ENCODE assay signal across 8 mouse cellular contexts in genomic region chr5:121546530-121546895, GRCm38 (mm10). TPM values are rescaled to one million over a fixed set of nuclear protein-coding genes. Genes with fewer than 3 reads are reported as not detected.
A peak's percentile ranks its signal among the peaks of the same experiment; 100 is the strongest.
DNase-seq lines count a peak whose midpoint lies in the region; ATAC-seq and TF ChIP-seq lines count a peak whose summit lies in the region.

No protein-coding gene starts in this region.

- CTCF ChIA-PET in Patski (lab: Charles Lee), result interaction anchor here (0.8 to 2.0 kb wide), 3 partner anchors 16 to 40 kb away, joined by 4 to 10 read pairs (median 4); no protein-coding TSS in a partner anchor

- peaks cover 6 to 22% of the 10 kb centered on the region in 2 experiments for H3K4me1 ChIP-seq in heart, embryonic 14.5 days (ENCODE audit: control insufficient read depth in 2 of 2, insufficient read depth in 2 of 2, low read length in 2 of 2)
- peaks cover 56% of the 10 kb centered on the region for H3K4me1 ChIP-seq in liver, embryonic 15.5 days (replicated peaks)
- H3K4me1 ChIP-seq in thymus, adult 2 months (replicated peaks; ENCODE audit: control insufficient read depth, insufficient read depth, low read length), result peaks cover 10% of the 10 kb centered on the region

- H3K4me2 ChIP-seq in heart, embryonic 14.5 days (ENCODE audit: low read length), result peak overlapping the region; percentile 92
- H3K4me2 ChIP-seq in liver, embryonic 15.5 days, result peak overlapping the region; percentile 77

- peak overlapping the region; percentile 66 to 78 for H3K4me3 ChIP-seq in heart, embryonic 14.5 days (ENCODE audit: control insufficient read depth in 1 of 2, insufficient read depth in 1 of 2, low read depth in 1 of 2, low read length in 2 of 2)
- peak overlapping the region; percentile 97 for H3K4me3 ChIP-seq in liver, embryonic 15.5 days (replicated peaks)
- peak overlapping the region; percentile 98 for H3K4me3 ChIP-seq in thymus, adult 2 months (ENCODE audit: control insufficient read depth, insufficient read depth, low read length)

- DNase-seq in 416B (ENCODE audit: low read depth) (peak; percentile 86), Patski (ENCODE audit: low read depth, low spot score) (no peak)
- peak; percentile 66 for DNase-seq in embryo, embryonic 10.5 days (ENCODE audit: low spot score)
- peak; percentile 69 for DNase-seq in kidney, postnatal 14 days
- DNase-seq in neural tube, embryonic 10.5 days (ENCODE audit: extremely low spot score, low spot score), result peak; percentile 45
- peak; percentile 37 for DNase-seq in thymus, adult 2 months

- peak overlapping the region; percentile 16 to 94; a peak in 3 of 4 replicates for H3K27ac ChIP-seq in heart, embryonic 14.5 days (replicated peaks in 1 of 2; ENCODE audit: control insufficient read depth in 1 of 2, insufficient read depth in 1 of 2, low read depth in 2 of 2, low read length in 2 of 2)
- peak overlapping the region; percentile 92 for H3K27ac ChIP-seq in liver, embryonic 15.5 days (replicated peaks)
- H3K27ac ChIP-seq in thymus, adult 2 months (ENCODE audit: control insufficient read depth, insufficient read depth, low read length), result no peak overlapping the region

- 34% methylated on average over 6 of the region's 6 CpGs for WGBS in heart, embryonic 14.5 days
- 10% methylated on average over 6 of the region's 6 CpGs for WGBS in liver, embryonic 15.5 days (ENCODE audit: insufficient replicate concordance)
- 10% methylated on average over 6 of the region's 6 CpGs for WGBS in thymus, adult 2 months

- ATAC-seq in Patski, result no peak
- ATAC-seq in heart, embryonic 14.5 days (ENCODE audit: insufficient number of reproducible peaks, insufficient read depth, low FRiP score, low read depth), result no peak
- peak; percentile 19; the same call in 1 of the 2 replicates for ATAC-seq in liver, embryonic 15.5 days (ENCODE audit: insufficient read depth)

- in situ Hi-C loops in Patski (cut with MboI; ENCODE audit: low pct_unique_long_range_greater_than_20kb), result no loop called here

- no peaks in the 10 kb centered on the region for H3K36me3 ChIP-seq in heart, embryonic 14.5 days (ENCODE audit: control insufficient read depth, insufficient read depth, low read length)
- H3K36me3 ChIP-seq in liver, embryonic 15.5 days (replicated peaks), result no peaks in the 10 kb centered on the region
- H3K36me3 ChIP-seq in thymus, adult 2 months (ENCODE audit: control insufficient read depth, insufficient read depth, low read length), result no peaks in the 10 kb centered on the region

- H3K27me3 ChIP-seq in Patski, result peaks cover 5% of the 10 kb centered on the region
- H3K27me3 ChIP-seq in heart, embryonic 14.5 days (ENCODE audit: control insufficient read depth, insufficient read depth, low read length), result no peaks in the 10 kb centered on the region
- no peaks in the 10 kb centered on the region for H3K27me3 ChIP-seq in liver, embryonic 15.5 days
- no peaks in the 10 kb centered on the region for H3K27me3 ChIP-seq in thymus, adult 2 months (ENCODE audit: control insufficient read depth, insufficient read depth, low read length)

- POLR2A ChIA-PET in Patski (lab: Charles Lee), result interaction anchor here (0.9 kb wide), 1 partner anchor 73 kb away, joined by 3 read pairs; no protein-coding TSS in a partner anchor

- TF ChIP-seq POLR2A in thymus, adult 2 months (IDR thresholded peaks at IDR 0.05; ENCODE audit: control insufficient read depth, extremely low read depth, insufficient read depth, low read length, poor library complexity), result no peak

- TF ChIP-seq CTCF in Patski (IDR thresholded peaks at IDR 0.05), result peak; percentile 70
- TF ChIP-seq CTCF in thymus, adult 2 months (IDR thresholded peaks at IDR 0.05; ENCODE audit: borderline replicate concordance, control insufficient read depth, extremely low read depth, insufficient read depth, low read length, poor library complexity), result no peak

- peaks cover 5% of the 10 kb centered on the region; the same call in 1 of the 2 replicates for H3K9me3 ChIP-seq in heart, embryonic 14.5 days (ENCODE audit: control insufficient read depth, low read length)
- no peaks in the 10 kb centered on the region for H3K9me3 ChIP-seq in liver, embryonic 15.5 days (replicated peaks)

- peak overlapping the region; percentile 88 for H3K9ac ChIP-seq in heart, embryonic 14.5 days (ENCODE audit: low read length)
- peak overlapping the region; percentile 98 for H3K9ac ChIP-seq in liver, embryonic 15.5 days

RNA-seq across cellular contexts. Expression of gene Mapkapk5, which starts 0.8 kb away (rescaled TPM):
- polyA plus RNA-seq in Patski (2021), result 72.2 TPM
- 37.0 and 43.7 TPM in 2 replicates for polyA plus RNA-seq in heart, embryonic 14.5 days (2014; fragmentation: Nextera tagmentation; extraction: Ambion mirVana)
- 22.9 and 30.0 TPM in 2 replicates for polyA plus RNA-seq in liver, embryonic 15.5 days (2015; fragmentation: Nextera tagmentation; extraction: Ambion mirVana)
- 38.7 and 49.3 TPM in 2 replicates for polyA plus RNA-seq in thymus, adult 2 months (2012; rRNA removed)

RNA-seq across cellular contexts. Expression of gene Adam1a, which starts 1.2 kb away (rescaled TPM):
- 2.5 TPM for polyA plus RNA-seq in Patski (2021)
- polyA plus RNA-seq in heart, embryonic 14.5 days (2014; fragmentation: Nextera tagmentation; extraction: Ambion mirVana), result 1.1 and 1.5 TPM in 2 replicates
- polyA plus RNA-seq in liver, embryonic 15.5 days (2015; fragmentation: Nextera tagmentation; extraction: Ambion mirVana), result 0.21 and 0.41 TPM in 2 replicates
- 4.0 and 6.8 TPM in 2 replicates for polyA plus RNA-seq in thymus, adult 2 months (2012; rRNA removed)

RNA-seq across cellular contexts. Expression of gene Gm42878, which starts 1.2 kb away (rescaled TPM):
- 0.19 TPM for polyA plus RNA-seq in Patski (2021)
- polyA plus RNA-seq in heart, embryonic 14.5 days (2014; fragmentation: Nextera tagmentation; extraction: Ambion mirVana), result 0.26 TPM in 1 of 2 replicates, not detected in the other
- not detected in 2 replicates for polyA plus RNA-seq in liver, embryonic 15.5 days (2015; fragmentation: Nextera tagmentation; extraction: Ambion mirVana)
- polyA plus RNA-seq in thymus, adult 2 months (2012; rRNA removed), result not detected in 2 replicates

RNA-seq across cellular contexts. Expression of gene Adam1b, which starts 43.3 kb away (rescaled TPM):
- 0.10 TPM for polyA plus RNA-seq in Patski (2021)
- 0.18 and 0.26 TPM in 2 replicates for polyA plus RNA-seq in heart, embryonic 14.5 days (2014; fragmentation: Nextera tagmentation; extraction: Ambion mirVana)
- polyA plus RNA-seq in liver, embryonic 15.5 days (2015; fragmentation: Nextera tagmentation; extraction: Ambion mirVana), result not detected in 2 replicates
- not detected in 2 replicates for polyA plus RNA-seq in thymus, adult 2 months (2012; rRNA removed)

RNA-seq across cellular contexts. Expression of gene Aldh2, which starts 47.1 kb away (rescaled TPM):
- 470 TPM for polyA plus RNA-seq in Patski (2021)
- polyA plus RNA-seq in heart, embryonic 14.5 days (2014; fragmentation: Nextera tagmentation; extraction: Ambion mirVana), result 32.0 and 40.0 TPM in 2 replicates
- polyA plus RNA-seq in liver, embryonic 15.5 days (2015; fragmentation: Nextera tagmentation; extraction: Ambion mirVana), result 181 and 210 TPM in 2 replicates
- polyA plus RNA-seq in thymus, adult 2 months (2012; rRNA removed), result 203 and 217 TPM in 2 replicates
